Mouse (Mus musculus): Measurements from ENCODE around the gene Med13l. TPM values are rescaled to one million over a fixed set of nuclear protein-coding genes. Genes with fewer than 3 reads are reported as not detected.
A peak's percentile ranks its signal among the peaks of the same experiment; 100 is the strongest.

Gene Med13l
- polyA plus RNA-seq, 1 experiment from 2014 or later = 15.3 TPM

DNA sequence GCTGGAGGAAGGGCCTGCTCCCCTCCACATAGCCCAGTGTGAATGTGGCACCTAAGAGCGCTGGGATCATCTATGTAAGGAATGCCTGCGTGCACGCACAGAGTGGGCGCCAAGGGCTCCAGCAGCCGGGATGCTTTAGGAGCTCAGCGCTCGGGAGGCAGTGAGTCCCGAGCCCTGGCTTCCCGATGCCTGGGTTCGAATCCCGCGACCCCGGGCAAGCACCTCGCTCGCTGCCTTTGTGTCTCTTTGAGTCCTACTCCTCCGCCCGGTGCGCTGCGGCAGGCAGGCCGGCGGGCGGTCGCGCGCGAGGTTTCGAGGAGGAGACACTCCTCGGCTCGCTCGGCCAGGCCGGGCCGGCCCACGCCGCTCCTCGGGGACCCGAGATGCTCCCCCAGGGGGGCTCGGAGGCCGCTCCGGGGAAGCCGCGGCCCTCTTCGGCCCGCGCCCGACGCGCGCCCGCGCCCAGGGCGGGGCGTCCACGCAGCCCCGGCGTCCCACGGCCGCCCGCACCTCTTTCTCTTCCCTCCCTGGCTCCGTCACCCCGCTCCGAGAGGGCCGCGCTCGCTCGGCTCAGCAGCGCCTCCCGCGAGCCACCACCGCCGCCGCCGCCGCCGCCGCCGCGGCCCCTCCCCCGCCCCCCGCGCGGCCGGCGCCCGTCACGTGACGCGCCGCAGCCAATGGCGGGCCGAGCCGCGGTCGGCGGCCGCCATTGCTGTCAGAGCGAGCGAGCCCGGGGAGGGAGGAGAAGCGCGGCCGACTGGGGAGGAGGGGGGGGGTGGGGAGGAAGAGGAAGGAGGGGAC is 695 bp upstream of the Med13l start:
- peak overlapping the region; percentile 95 for H3K9ac ChIP-seq
- peaks cover 38% of the 10 kb centered on the region for H3K4me1 ChIP-seq (replicated peaks)
- H3K36me3 ChIP-seq = no peaks in the 10 kb centered on the region
- H3K27ac ChIP-seq = peak overlapping the region; percentile 99
- H3K9me3 ChIP-seq = no peaks in the 10 kb centered on the region
- peak; percentile 92 for ATAC-seq (ENCODE audit: low FRiP score)
- H3K27me3 ChIP-seq = 0 out of 2 replicates have a peak, but pooled peaks cover 8% of the 10 kb centered on the region
- whole genome bisulfite sequencing = 1% methylated on average over 54 of the region's 101 CpGs
- H3K4me2 ChIP-seq = peak overlapping the region; percentile 62
- peak overlapping the region; percentile 81 for H3K4me3 ChIP-seq

DNA sequence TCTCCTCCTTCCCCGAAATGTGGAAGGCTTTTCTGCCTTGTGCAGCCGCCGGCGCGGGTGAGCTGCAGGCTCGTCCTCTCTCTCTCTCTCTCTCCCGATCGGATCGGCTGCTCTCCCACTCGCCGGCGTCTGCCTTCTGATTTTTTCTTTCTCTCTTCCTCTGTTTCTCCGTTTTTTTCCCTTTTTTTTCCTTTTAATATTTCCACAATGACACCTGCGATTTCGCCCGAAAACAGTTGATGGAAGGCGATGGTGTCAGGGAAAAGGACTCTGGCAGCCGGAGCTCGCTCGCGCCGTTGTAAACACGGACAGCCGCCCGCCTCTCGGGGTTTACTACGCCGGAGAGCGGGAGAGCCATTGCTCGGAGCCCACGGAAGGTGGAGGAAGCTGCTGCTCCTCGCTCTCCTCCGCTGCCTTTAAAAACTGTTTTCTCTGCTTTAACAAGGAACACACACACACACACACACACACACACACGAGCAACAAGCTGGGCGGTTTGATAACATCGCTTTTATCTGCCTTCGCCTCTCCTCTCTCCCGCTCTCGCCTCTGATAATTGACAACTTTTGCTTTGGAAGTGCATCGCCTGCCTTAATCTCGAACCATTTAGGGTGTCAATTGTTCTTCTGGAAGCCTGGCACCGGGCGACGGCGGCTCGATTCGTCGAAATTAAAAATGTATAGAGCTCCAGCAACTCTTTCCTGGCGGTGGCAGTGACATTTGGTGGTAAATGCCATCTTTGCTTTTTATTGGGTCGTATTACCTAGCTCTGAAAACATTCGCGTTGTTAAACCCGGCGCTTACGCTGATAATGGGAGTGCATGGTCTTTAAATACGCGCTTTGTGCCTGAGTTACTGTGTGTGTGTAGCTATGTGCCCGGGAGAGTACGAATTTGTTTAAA is 858 bp downstream of the Med13l start:
- peak overlapping the region; percentile 76 for H3K4me2 ChIP-seq
- H3K4me3 ChIP-seq = peak overlapping the region; percentile 81
- H3K27ac ChIP-seq = peak overlapping the region; percentile 99
- H3K36me3 ChIP-seq = no peaks in the 10 kb centered on the region
- H3K27me3 ChIP-seq = 0 out of 2 replicates have a peak, but pooled peaks cover 5% of the 10 kb centered on the region
- H3K9ac ChIP-seq = peak overlapping the region; percentile 94
- under 1% methylated on average over 59 of the region's 59 CpGs for WGBS
- H3K4me1 ChIP-seq (replicated peaks) = peaks cover 53% of the 10 kb centered on the region
- H3K9me3 ChIP-seq = no peaks in the 10 kb centered on the region
- no peak for ATAC-seq (ENCODE audit: low FRiP score)

DNA sequence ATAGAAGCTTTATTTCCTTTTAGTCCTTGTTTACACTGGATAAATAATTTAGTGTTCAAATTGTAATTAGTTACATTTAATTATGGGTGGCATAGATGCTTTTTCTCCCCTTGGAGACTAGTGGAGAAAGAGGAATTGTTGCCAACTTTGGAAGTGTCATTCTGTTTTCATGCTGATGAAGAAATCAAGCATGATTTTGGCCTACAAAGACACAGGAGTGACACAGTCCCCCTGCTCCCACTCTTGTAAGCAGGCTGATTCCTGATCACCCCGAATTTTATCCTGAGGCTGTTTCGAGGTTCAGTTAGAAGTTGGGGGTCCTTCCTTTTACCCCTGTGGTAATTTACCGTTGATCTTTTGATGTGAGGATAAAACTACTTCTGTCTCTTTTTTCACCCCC is 1.7 kb downstream of the Med13l start:
- Histone ChIP-seq H3K27ac (no peak overlapping the region), H3K4me2 (peak overlapping the region; percentile 76), H3K9me3 (no peaks in the 10 kb centered on the region), H3K4me1 (replicated peaks) (peaks cover 61% of the 10 kb centered on the region), H3K4me3 (peak overlapping the region; percentile 81), H3K27me3 (no peaks in the 10 kb centered on the region), H3K36me3 (no peaks in the 10 kb centered on the region), H3K9ac (peak overlapping the region; percentile 94)
- 43% methylated on average over 3 of the region's 3 CpGs for WGBS
- no peak for ATAC-seq (ENCODE audit: low FRiP score)

- no peak for ATAC-seq (ENCODE audit: low FRiP score)
- no peaks in the 10 kb centered on the region for H3K9me3 ChIP-seq
- no peak overlapping the region for H3K4me3 ChIP-seq
- H3K27me3 ChIP-seq = no peaks in the 10 kb centered on the region
- H3K4me2 ChIP-seq = peak overlapping the region; percentile 14; the same call in 1 of the 2 replicates
- peaks cover 74% of the 10 kb centered on the region for H3K4me1 ChIP-seq (replicated peaks)
- no peak overlapping the region for H3K27ac ChIP-seq
- H3K9ac ChIP-seq = 0 out of 2 replicates have a peak overlapping the region, but pooled peaks have one; percentile 0
- H3K36me3 ChIP-seq = no peaks in the 10 kb centered on the region
- WGBS = 41% methylated on average over 6 of the region's 6 CpGs
Measured at GRCm38 (mm10) chr5:118563590-118563989, 3.1 kb downstream of the Med13l start.

DNA sequence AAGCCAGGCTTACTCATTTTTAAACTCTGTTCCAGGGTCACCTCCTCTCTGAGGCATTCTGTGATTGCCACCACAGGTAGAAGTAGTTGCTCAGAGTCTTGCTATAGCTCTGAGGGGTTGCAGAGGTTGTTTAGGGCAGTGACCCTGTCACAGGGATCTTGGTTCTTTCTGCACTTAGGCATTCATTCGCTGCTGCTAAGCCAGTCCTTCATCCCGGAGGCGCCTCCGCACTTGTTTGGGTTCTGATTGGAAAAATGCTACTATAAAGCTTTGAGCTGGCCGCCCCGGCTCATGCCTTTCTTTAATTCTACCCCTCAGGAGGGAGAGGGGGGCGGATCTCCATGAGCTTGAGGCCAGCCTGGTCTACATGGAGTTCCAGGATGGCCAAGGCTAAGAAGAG is 6.9 kb downstream of the Med13l start:
- no peaks in the 10 kb centered on the region for H3K27me3 ChIP-seq
- no peak for ATAC-seq (ENCODE audit: low FRiP score)
- H3K4me3 ChIP-seq = no peak overlapping the region
- H3K27ac ChIP-seq = no peak overlapping the region
- WGBS = 12% methylated on average over 7 of the region's 7 CpGs
- peaks cover 90% of the 10 kb centered on the region for H3K4me1 ChIP-seq (replicated peaks)
- no peaks in the 10 kb centered on the region for H3K36me3 ChIP-seq
- H3K9me3 ChIP-seq = no peaks in the 10 kb centered on the region
- H3K9ac ChIP-seq = no peak overlapping the region
- H3K4me2 ChIP-seq = no peak overlapping the region

DNA sequence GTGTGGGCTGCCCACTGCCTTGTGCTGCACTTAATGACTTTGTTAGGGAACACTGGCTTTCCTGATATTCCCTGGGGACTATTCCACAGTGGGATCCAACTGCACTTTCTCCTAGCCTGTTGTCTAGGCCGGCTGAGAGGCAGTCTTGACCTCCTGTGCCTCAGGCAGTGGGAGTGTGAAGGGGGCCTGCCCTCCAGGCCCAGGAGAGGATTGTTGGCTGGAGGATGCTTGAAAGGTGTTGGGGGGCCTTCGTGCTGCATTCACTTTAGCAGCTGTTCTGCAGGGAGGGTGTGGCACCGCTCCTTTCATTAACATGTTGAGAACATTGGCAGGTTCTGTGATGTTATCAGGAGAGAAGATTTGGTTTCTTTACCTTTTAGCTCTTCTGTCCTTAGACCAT is 8.5 kb downstream of the Med13l start:
- Histone ChIP-seq H3K4me2 (no peak overlapping the region), H3K4me1 (replicated peaks) (peaks cover 89% of the 10 kb centered on the region), H3K36me3 (no peaks in the 10 kb centered on the region), H3K4me3 (no peak overlapping the region), H3K27ac (peak overlapping the region; percentile 36; the same call in 1 of the 2 replicates), H3K9ac (peak overlapping the region; percentile 19; the same call in 1 of the 2 replicates), H3K27me3 (no peaks in the 10 kb centered on the region), H3K9me3 (no peaks in the 10 kb centered on the region)
- 38% methylated on average over 3 of the region's 3 CpGs for WGBS
- ATAC-seq (ENCODE audit: low FRiP score) = no peak

DNA sequence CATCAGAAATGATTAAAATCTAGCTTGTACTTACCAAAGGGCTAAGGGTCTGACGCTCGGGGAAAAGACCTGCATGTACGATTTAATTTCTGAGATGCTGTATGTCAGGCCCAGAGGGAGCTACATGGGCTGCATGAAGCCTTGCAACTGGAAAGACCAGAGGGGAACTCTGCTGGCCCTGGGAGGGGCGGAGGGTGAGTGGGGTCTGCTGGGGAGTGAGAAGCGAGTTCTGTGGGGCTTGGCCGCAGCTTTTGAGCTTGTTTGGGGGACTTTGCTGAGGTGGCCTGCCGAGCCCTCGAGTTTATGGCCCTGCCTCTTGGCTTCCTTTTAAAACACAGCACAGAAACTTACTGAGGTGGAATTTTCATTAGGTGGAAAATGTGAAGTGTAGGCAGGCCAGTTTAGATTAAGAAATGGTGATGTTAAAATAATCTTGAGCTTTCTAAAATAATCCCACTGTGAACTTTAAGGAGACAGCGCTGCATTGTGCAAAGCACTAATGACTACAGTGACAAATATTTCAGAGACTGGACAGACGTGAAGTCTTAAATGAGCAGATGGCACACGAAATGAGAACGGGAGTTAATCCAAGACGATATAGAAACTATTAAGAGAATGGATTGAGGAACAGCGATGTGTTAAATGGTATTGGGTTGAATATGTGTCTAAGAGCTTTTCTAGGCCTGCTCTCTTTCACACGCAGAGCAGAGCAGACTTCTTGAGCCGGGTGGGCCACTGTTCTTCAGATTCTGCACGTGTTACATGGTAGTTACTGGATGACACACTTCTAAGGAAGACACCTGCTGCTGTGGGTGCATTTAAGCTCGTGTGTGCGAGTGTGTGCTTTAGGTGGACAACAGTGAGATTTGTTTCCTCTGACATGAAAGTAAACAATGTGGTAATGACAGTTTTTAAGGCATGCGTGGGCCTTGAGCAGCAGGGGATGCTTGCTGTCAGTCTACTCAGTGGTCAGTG is 9.4 kb downstream of the Med13l start:
- Histone ChIP-seq H3K4me3 (no peak overlapping the region), H3K9me3 (no peaks in the 10 kb centered on the region), H3K27me3 (no peaks in the 10 kb centered on the region), H3K9ac (no peak overlapping the region), H3K27ac (no peak overlapping the region), H3K4me2 (no peak overlapping the region), H3K4me1 (replicated peaks) (peaks cover 90% of the 10 kb centered on the region), H3K36me3 (no peaks in the 10 kb centered on the region)
- no peak for ATAC-seq (ENCODE audit: low FRiP score)
- 46% methylated on average over 20 of the region's 20 CpGs for WGBS

- Histone ChIP-seq H3K9ac (no peak overlapping the region), H3K4me2 (no peak overlapping the region), H3K4me1 (replicated peaks) (peaks cover 87% of the 10 kb centered on the region), H3K27me3 (no peaks in the 10 kb centered on the region), H3K27ac (no peak overlapping the region), H3K4me3 (no peak overlapping the region), H3K36me3 (no peaks in the 10 kb centered on the region), H3K9me3 (no peaks in the 10 kb centered on the region)
- no peak for ATAC-seq (ENCODE audit: low FRiP score)
- 47% methylated on average over 4 of the region's 4 CpGs for WGBS
Measured at GRCm38 (mm10) chr5:118571504-118571903, 11.0 kb downstream of the Med13l start.

- no peak overlapping the region for H3K4me3 ChIP-seq
- no peak for ATAC-seq (ENCODE audit: low FRiP score)
- peaks cover 84% of the 10 kb centered on the region for H3K4me1 ChIP-seq (replicated peaks)
- no peak overlapping the region for H3K9ac ChIP-seq
- H3K9me3 ChIP-seq = no peaks in the 10 kb centered on the region
- WGBS = 61% methylated on average over 3 of the region's 3 CpGs
- H3K27ac ChIP-seq = no peak overlapping the region
- no peak overlapping the region for H3K4me2 ChIP-seq
- H3K27me3 ChIP-seq = no peaks in the 10 kb centered on the region
- no peaks in the 10 kb centered on the region for H3K36me3 ChIP-seq
Measured at GRCm38 (mm10) chr5:118574236-118574635, 13.8 kb downstream of the Med13l start.

- WGBS = 59% methylated on average over 7 of the region's 7 CpGs
- no peak for ATAC-seq (ENCODE audit: low FRiP score)
- no peak overlapping the region for H3K9ac ChIP-seq
- peaks cover 80% of the 10 kb centered on the region for H3K4me1 ChIP-seq (replicated peaks)
- no peak overlapping the region for H3K27ac ChIP-seq
- no peaks in the 10 kb centered on the region for H3K36me3 ChIP-seq
- H3K9me3 ChIP-seq = no peaks in the 10 kb centered on the region
- H3K4me3 ChIP-seq = no peak overlapping the region
- no peak overlapping the region for H3K4me2 ChIP-seq
- H3K27me3 ChIP-seq = no peaks in the 10 kb centered on the region
Measured at GRCm38 (mm10) chr5:118574997-118575396, 14.5 kb downstream of the Med13l start.

DNA sequence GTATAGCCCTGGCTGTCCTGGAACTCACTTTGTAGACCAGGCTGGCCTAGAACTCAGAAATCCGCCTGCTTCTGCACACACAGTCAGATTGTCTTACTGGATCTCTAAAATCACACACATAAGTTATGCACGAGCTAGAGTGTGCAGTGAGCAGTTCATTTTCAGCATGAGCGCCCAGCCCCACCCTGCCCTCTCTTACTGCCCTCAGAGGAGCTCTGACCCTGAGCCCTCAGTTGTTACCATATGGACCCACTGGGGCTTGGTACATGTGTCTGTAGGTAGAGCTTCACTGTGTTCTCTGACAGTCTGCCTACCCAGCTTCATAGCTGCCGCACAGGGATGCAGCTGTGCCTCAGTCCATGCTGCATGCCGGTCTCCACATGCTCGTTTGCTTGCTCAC is 15.4 kb downstream of the Med13l start:
- Histone ChIP-seq H3K4me3 (no peak overlapping the region), H3K9ac (no peak overlapping the region), H3K4me2 (no peak overlapping the region), H3K4me1 (replicated peaks) (peaks cover 72% of the 10 kb centered on the region), H3K27ac (peak overlapping the region; percentile 55), H3K36me3 (no peaks in the 10 kb centered on the region), H3K27me3 (no peaks in the 10 kb centered on the region), H3K9me3 (no peaks in the 10 kb centered on the region)
- 38% methylated on average over 6 of the region's 6 CpGs for WGBS
- no peak; the same call in 1 of the 2 replicates for ATAC-seq (ENCODE audit: low FRiP score)

Data from hindbrain, embryonic 13.5 days (tissue).